Mouse (Mus musculus): ENCODE data around the gene Kcnip2. TPM values are rescaled to one million over a fixed set of nuclear protein-coding genes. Genes with fewer than 3 reads are reported as not detected.

Kcnip2 gene
- 0.34 and 0.38 TPM in 2 replicates for total RNA-seq (2023)

GRCm38 (mm10) chr19:45815831-45816405 lies at the start of gene Kcnip2:
Gene Kcnip2 (minus strand): TSS chr19:45816061.

DNA sequence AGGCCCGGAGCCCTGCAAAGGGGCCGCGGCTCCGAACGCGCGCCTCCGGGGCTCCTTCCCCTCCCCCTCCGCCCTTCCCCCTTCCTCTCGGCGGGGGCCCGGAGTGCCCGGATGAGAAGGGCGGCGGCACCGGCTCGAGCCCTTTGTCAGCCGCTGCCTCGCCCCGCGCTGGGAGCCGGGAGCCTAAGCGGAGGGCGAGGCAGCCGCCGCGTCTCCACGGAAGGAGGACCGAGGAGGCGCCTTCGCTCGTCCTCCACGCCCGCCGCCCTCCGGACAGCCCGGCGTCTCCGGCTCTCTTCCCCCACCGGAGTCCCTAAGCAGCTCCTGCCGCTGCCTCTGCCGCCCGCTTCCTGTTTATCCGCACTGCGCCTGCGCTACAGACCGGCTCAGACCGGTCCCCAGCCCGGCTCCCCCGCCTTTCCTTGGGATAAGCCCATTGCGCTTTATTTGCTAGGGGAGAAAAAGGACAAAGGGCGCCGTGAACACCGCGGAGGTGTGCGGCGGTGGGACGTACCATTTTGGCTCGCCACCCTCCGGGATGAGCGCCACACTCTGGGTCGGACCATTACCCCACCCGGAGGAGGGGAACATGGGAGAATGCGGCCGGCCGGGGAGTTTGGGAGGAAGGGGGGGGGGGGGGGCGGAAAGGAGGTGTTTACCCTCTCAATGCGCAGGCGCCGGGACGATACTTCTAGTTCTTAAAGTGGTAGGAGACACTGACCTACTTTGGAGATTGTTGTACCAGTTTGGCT lies 32.5 kb downstream of the Kcnip2 start, which contains the start of gene Mgea5:
Gene Mgea5 (minus strand): TSS at position 657 of the 752 bp plus-strand sequence.

GRCm38 (mm10) chr19:45749243-45750043 lies 66.4 kb downstream of the Kcnip2 start, which contains the start of gene Npm3:
Gene Npm3 (minus strand): TSS chr19:45749591.

GRCm38 (mm10) chr19:45742218-45742983 lies 73.5 kb downstream of the Kcnip2 start, which contains the start of gene Fgf8:
Gene Fgf8 (minus strand): TSS chr19:45742915.

Other genes with a start within 250 kb of the Kcnip2 start
- 28.6 and 36.6 TPM in 2 replicates for gene Fbxw4, start 155.7 kb downstream of the Kcnip2 start, total RNA-seq (2023)
- gene Fgf8, start 73.1 kb downstream of the Kcnip2 start, total RNA-seq (2023), result not detected in 2 replicates
- 14.2 and 20.7 TPM in 2 replicates for gene Npm3, start 66.5 kb downstream of the Kcnip2 start, total RNA-seq (2023)
- 242 and 314 TPM in 2 replicates for gene Mgea5, start 32.2 kb downstream of the Kcnip2 start, total RNA-seq (2023)
- 11.7 and 16.0 TPM in 2 replicates for gene Armh3, start 182.4 kb upstream of the Kcnip2 start, total RNA-seq (2023)
- 8.5 TPM in 2 replicates for gene Hps6, start 187.4 kb upstream of the Kcnip2 start, total RNA-seq (2023)
- 24.0 and 34.4 TPM in 2 replicates for gene Pprc1, start 228.8 kb upstream of the Kcnip2 start, total RNA-seq (2023)
- 54.6 and 60.8 TPM in 2 replicates for gene Ldb1, start 229.2 kb upstream of the Kcnip2 start, total RNA-seq (2023)

Measured in neutrophil, adult 65 days (primary cell).